Comparison of ENCODE assay signal across 27 mouse cellular contexts in the genomic region with DNA sequence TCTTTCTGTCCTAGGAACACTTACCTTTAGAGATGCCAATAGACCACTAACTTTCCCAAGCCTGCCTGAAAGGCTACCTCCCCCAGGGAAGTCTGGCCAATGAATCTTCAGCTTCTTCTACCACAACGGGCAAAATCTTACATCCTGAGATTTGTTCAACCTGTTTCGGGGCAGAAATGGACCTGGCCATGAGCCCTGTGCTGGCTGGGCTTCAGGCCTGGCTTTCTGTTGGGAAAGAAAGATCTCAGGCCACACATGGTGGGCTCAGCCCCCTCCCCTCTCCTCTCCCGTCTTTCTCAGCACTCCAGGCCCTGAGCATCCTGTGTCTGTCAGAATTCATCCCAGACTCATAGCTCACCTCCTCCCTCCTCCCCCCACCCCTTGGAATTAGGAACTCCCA.
"Had no signal": no experiment of that assay in that cellular context is flagged by ENCODE, and none has a peak within 500 bp of the region (broad histone marks: within the 10 kb centered on the region; RNA-seq: fewer than 3 reads in every experiment).

No protein-coding gene starts in this region.

- H3K9ac ChIP-seq: heart, embryonic 13.5 days; heart, embryonic 15.5 days; hindbrain, embryonic 13.5 days; hindbrain, embryonic 15.5 days; kidney, embryonic 15.5 days; limb, embryonic 13.5 days; limb, embryonic 15.5 days; liver, embryonic 12.5 days; liver, embryonic 14.5 days had no signal

- H3K36me3 ChIP-seq: heart, embryonic 13.5 days; heart, embryonic 15.5 days; hindbrain, embryonic 15.5 days; kidney, embryonic 15.5 days; limb, embryonic 13.5 days; limb, embryonic 15.5 days; liver, embryonic 12.5 days had no signal

- H3K4me3 ChIP-seq: heart, adult 2 months; heart, embryonic 13.5 days; heart, embryonic 15.5 days; hindbrain, embryonic 13.5 days; hindbrain, embryonic 15.5 days; kidney, embryonic 15.5 days; limb, embryonic 13.5 days; limb, embryonic 15.5 days; liver, embryonic 12.5 days had no signal

- H3K9me3 ChIP-seq: heart, embryonic 13.5 days; heart, embryonic 15.5 days; hindbrain, embryonic 13.5 days; hindbrain, embryonic 15.5 days; kidney, embryonic 15.5 days; limb, embryonic 13.5 days; limb, embryonic 15.5 days; liver, embryonic 12.5 days had no signal

- DNase-seq: gastrocnemius, postnatal 10 days; gastrocnemius, postnatal 36 days; heart, adult 11 months; heart, adult 2 months; heart, postnatal 14 days; heart, postnatal 36 days; kidney, adult 11 months; kidney, adult 2 months; kidney, adult 9 months; kidney, postnatal 14 days; kidney, postnatal 36 days; layer of hippocampus, adult 9-11 months; layer of hippocampus, postnatal 36 days; lung, adult 18-20 months had no signal

- H3K27me3 ChIP-seq: heart, embryonic 13.5 days; heart, embryonic 15.5 days; hindbrain, embryonic 13.5 days; hindbrain, embryonic 15.5 days; kidney, embryonic 15.5 days; liver, embryonic 12.5 days had no signal

- ATAC-seq: hindbrain, postnatal 0 days; intestine, embryonic 16.5 days; liver, embryonic 12.5 days had no signal

- H3K4me2 ChIP-seq: heart, embryonic 11.5 days; heart, embryonic 13.5 days; heart, embryonic 15.5 days; hindbrain, embryonic 13.5 days; hindbrain, embryonic 15.5 days; kidney, embryonic 15.5 days; limb, embryonic 13.5 days; limb, embryonic 15.5 days; liver, embryonic 12.5 days had no signal

- H3K4me1 ChIP-seq: liver, embryonic 12.5 days had no signal

- H3K27ac ChIP-seq: heart, adult 2 months; heart, embryonic 13.5 days; heart, embryonic 15.5 days; hindbrain, embryonic 15.5 days; hindbrain, postnatal 0 days; kidney, embryonic 15.5 days; kidney, postnatal 0 days; limb, embryonic 13.5 days; limb, embryonic 15.5 days; liver, embryonic 12.5 days; liver, embryonic 14.5 days had no signal
